Mouse (Mus musculus) left cerebral cortex, adult 9 months (tissue): Measurements from ENCODE around the gene Rbm31y.
"Not testable (repeated sequence)": the region's sequence is repeated elsewhere in the genome, so short reads cannot be mapped to it uniquely, and the experiment has no call there.

Experiments
- DNase-seq, 2 experiments: peaks; one replicate each; pipeline ENCODE4 v3.0.0; 2022; ENCODE audit warnings: low spot score in 2 of 2

Gene Rbm31y

GRCm38 (mm10) chrY:17400461-17400860 is at the start of gene Rbm31y:
Gene Rbm31y, plus strand, starts transcription at chrY:17400761.
- not testable (repeated sequence) for DNase-seq
